Mouse (Mus musculus): ENCODE measurements at regions not wholly inside any gene's neighbourhood (a gene's known extent, or its start where the extent isn't known, plus 50 kb on each side); places are given as distances from the start of the nearest gene placed in this dataset.

DNA sequence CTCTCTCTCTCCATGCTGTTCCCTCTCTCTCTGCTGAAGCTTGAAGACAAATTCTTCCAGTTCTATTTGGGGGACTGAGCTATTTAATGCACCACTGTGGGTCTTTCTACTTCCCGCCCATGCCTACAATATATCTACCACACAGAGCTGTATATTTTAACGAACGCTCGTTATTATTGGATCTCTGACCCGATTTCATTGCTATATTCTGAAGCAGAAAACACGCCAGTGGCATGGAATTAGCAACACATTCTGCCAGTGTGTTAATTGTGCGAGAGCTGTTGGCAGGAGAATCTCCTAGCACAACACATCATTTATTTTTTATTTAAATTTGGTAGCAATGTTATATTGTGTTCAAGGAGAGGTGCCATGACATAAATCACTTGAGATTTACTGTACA lies 497.2 kb upstream of the Smim15 start:
- no peak overlapping the region for H3K4me3 ChIP-seq (replicated peaks)
- H3K9me3 ChIP-seq (ENCODE audit: control insufficient read depth, low read length): no peaks in the 10 kb centered on the region
- H3K27me3 ChIP-seq (ENCODE audit: control insufficient read depth): no peaks in the 10 kb centered on the region
- no peaks in the 10 kb centered on the region for H3K36me3 ChIP-seq (ENCODE audit: control insufficient read depth)
- no peak for TF ChIP-seq GATA1 (IDR thresholded peaks at IDR 0.05; ENCODE audit: low read length)
- no peak for TF ChIP-seq TAL1 (IDR thresholded peaks at IDR 0.05; ENCODE audit: low read length)
- no peaks in the 10 kb centered on the region for H3K4me1 ChIP-seq (ENCODE audit: control insufficient read depth)

DNA sequence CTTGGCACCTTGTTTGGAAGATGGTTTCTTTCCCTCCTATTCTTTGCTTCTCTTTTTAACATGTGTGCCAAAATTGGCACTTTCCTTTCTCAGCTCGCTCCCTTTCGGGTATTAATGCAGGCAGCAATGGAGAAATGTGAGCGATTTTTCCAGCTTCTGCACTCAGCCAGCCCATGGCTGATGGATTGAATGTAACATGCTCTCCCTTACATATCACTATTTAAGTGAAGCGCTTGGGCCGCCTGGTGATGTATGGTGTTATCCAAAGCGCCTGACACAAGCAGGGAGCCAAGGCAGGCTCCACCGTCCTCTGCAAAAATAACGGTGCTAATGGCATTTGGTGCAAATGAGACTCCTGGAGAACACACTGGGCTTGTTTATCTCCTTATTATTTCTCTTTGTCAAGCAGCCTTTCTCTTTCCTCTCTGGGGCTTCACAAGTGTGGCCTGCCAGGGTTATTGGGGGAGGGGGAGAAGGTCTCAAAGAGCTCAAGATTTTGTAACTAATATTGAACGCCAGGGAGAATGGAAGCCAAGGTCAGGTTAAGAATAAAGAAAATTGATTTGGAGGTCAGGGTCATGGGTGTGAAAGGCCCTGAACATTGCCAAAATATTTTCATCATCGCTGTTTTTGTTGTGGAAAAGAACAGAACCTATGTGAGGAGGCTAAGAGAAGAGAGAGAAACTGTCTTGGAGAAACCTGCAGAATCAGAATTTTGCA lies 497.9 kb upstream of the Smim15 start:
- Histone ChIP-seq H3K4me1 (ENCODE audit: control insufficient read depth) (no peaks in the 10 kb centered on the region), H3K9me3 (ENCODE audit: control insufficient read depth, low read length) (no peaks in the 10 kb centered on the region), H3K36me3 (ENCODE audit: control insufficient read depth) (no peaks in the 10 kb centered on the region), H3K27me3 (ENCODE audit: control insufficient read depth) (no peaks in the 10 kb centered on the region), H3K4me3 (replicated peaks) (no peak overlapping the region)
- TF ChIP-seq TAL1 (IDR thresholded peaks at IDR 0.05; ENCODE audit: low read length) (no peak), GATA1 (IDR thresholded peaks at IDR 0.05; ENCODE audit: low read length) (no peak)

GRCm38 (mm10) chr13:107541635-107541955 lies 502.7 kb upstream of the Smim15 start:
- no peak for TF ChIP-seq TAL1 (IDR thresholded peaks at IDR 0.05; ENCODE audit: low read length)
- TF ChIP-seq GATA1 (IDR thresholded peaks at IDR 0.05; ENCODE audit: low read length): no peak

GRCm38 (mm10) chr13:107540784-107541634 lies 503.2 kb upstream of the Smim15 start:
- no peak for TF ChIP-seq GATA1 (IDR thresholded peaks at IDR 0.05; ENCODE audit: low read length)
- TF ChIP-seq TAL1 (IDR thresholded peaks at IDR 0.05; ENCODE audit: low read length): no peak
- Histone ChIP-seq H3K27me3 (ENCODE audit: control insufficient read depth) (no peaks in the 10 kb centered on the region), H3K4me3 (replicated peaks) (no peak overlapping the region), H3K4me1 (ENCODE audit: control insufficient read depth) (no peaks in the 10 kb centered on the region), H3K9me3 (ENCODE audit: control insufficient read depth, low read length) (no peaks in the 10 kb centered on the region), H3K36me3 (ENCODE audit: control insufficient read depth) (no peaks in the 10 kb centered on the region)

More at GRCm38 (mm10) chr13:107541635-107541955, 502.7 kb upstream of the Smim15 start:
- H3K4me1 ChIP-seq (ENCODE audit: control insufficient read depth): no peaks in the 10 kb centered on the region
- H3K9me3 ChIP-seq (ENCODE audit: control insufficient read depth, low read length): no peaks in the 10 kb centered on the region
- no peaks in the 10 kb centered on the region for H3K27me3 ChIP-seq (ENCODE audit: control insufficient read depth)
- no peak overlapping the region for H3K4me3 ChIP-seq (replicated peaks)
- H3K36me3 ChIP-seq (ENCODE audit: control insufficient read depth): no peaks in the 10 kb centered on the region

- H3K9me3 ChIP-seq (ENCODE audit: control insufficient read depth, low read length): no peaks in the 10 kb centered on the region
- no peaks in the 10 kb centered on the region for H3K4me1 ChIP-seq (ENCODE audit: control insufficient read depth)
- H3K36me3 ChIP-seq (ENCODE audit: control insufficient read depth): no peaks in the 10 kb centered on the region
- no peak for TF ChIP-seq GATA1 (IDR thresholded peaks at IDR 0.05; ENCODE audit: low read length)
- no peak for TF ChIP-seq TAL1 (IDR thresholded peaks at IDR 0.05; ENCODE audit: low read length)
- no peak overlapping the region for H3K4me3 ChIP-seq (replicated peaks)
- H3K27me3 ChIP-seq (ENCODE audit: control insufficient read depth): no peaks in the 10 kb centered on the region
Measured at GRCm38 (mm10) chr13:107540305-107540704, 503.9 kb upstream of the Smim15 start.

DNA sequence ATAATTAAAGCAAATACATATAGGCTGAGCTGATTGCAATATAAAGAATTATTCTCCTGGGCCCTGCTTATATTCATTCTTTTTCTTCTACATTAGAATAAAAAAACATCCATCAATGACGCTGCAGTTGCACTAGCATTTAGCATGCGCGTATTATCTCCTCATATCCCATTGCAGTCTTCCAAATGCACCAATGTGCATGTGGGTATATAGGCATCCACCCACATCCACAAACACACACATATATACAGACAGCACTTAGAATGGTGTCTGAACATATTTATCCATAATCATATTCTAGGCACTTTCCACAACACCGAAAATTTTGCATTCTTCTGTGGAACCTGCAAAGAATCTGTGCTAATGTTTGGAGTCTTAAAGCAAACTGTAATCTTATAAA lies 504.4 kb upstream of the Smim15 start:
- H3K9me3 ChIP-seq (ENCODE audit: control insufficient read depth, low read length): no peaks in the 10 kb centered on the region
- no peak overlapping the region for H3K4me3 ChIP-seq (replicated peaks)
- TF ChIP-seq TAL1 (IDR thresholded peaks at IDR 0.05; ENCODE audit: low read length) (no peak), GATA1 (IDR thresholded peaks at IDR 0.05; ENCODE audit: low read length) (no peak)
- no peaks in the 10 kb centered on the region for H3K27me3 ChIP-seq (ENCODE audit: control insufficient read depth)
- no peaks in the 10 kb centered on the region for H3K4me1 ChIP-seq (ENCODE audit: control insufficient read depth)
- H3K36me3 ChIP-seq (ENCODE audit: control insufficient read depth): no peaks in the 10 kb centered on the region

- Histone ChIP-seq H3K4me3 (replicated peaks) (no peak overlapping the region), H3K36me3 (ENCODE audit: control insufficient read depth) (no peaks in the 10 kb centered on the region), H3K27me3 (ENCODE audit: control insufficient read depth) (no peaks in the 10 kb centered on the region), H3K9me3 (ENCODE audit: control insufficient read depth, low read length) (no peaks in the 10 kb centered on the region), H3K4me1 (ENCODE audit: control insufficient read depth) (no peaks in the 10 kb centered on the region)
- TF ChIP-seq TAL1 (IDR thresholded peaks at IDR 0.05; ENCODE audit: low read length): no peak
- no peak for TF ChIP-seq GATA1 (IDR thresholded peaks at IDR 0.05; ENCODE audit: low read length)
Measured at GRCm38 (mm10) chr13:107539326-107539725, 504.9 kb upstream of the Smim15 start.

DNA sequence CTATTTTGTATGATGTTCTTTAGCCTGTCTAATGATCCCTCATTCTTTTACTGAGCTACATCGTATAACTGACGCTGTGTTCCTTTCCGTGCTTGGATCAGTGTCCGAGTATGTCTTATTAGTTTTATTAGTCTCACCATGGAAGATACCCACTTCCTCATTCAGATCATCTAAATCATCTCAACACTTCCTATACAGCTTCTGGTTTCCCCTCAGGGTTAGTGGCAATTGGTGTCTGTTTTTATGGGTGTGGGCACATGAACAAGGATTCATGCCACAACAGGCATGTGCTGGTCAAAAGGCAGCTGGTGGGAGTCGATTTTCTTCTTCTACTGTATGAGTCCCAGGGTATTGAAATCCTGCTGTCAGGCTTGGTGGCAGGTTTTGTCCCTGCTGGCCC lies 509.0 kb upstream of the Smim15 start:
- Histone ChIP-seq H3K27me3 (ENCODE audit: control insufficient read depth) (no peaks in the 10 kb centered on the region), H3K4me1 (ENCODE audit: control insufficient read depth) (no peaks in the 10 kb centered on the region), H3K36me3 (ENCODE audit: control insufficient read depth) (no peaks in the 10 kb centered on the region), H3K9me3 (ENCODE audit: control insufficient read depth, low read length) (no peaks in the 10 kb centered on the region), H3K4me3 (replicated peaks) (no peak overlapping the region)
- no peak for TF ChIP-seq GATA1 (IDR thresholded peaks at IDR 0.05; ENCODE audit: low read length)
- TF ChIP-seq TAL1 (IDR thresholded peaks at IDR 0.05; ENCODE audit: low read length): no peak

- H3K9me3 ChIP-seq (ENCODE audit: control insufficient read depth, low read length): no peaks in the 10 kb centered on the region
- no peak overlapping the region for H3K4me3 ChIP-seq (replicated peaks)
- no peaks in the 10 kb centered on the region for H3K27me3 ChIP-seq (ENCODE audit: control insufficient read depth)
- no peaks in the 10 kb centered on the region for H3K36me3 ChIP-seq (ENCODE audit: control insufficient read depth)
- TF ChIP-seq GATA1 (IDR thresholded peaks at IDR 0.05; ENCODE audit: low read length) (no peak), TAL1 (IDR thresholded peaks at IDR 0.05; ENCODE audit: low read length) (no peak)
- no peaks in the 10 kb centered on the region for H3K4me1 ChIP-seq (ENCODE audit: control insufficient read depth)
Measured at GRCm38 (mm10) chr13:107533323-107533722, 510.9 kb upstream of the Smim15 start.
